Mouse (Mus musculus) heart, embryonic 13.5 days (tissue): ENCODE measurements around the gene Rinl. TPM values are rescaled to one million over a fixed set of nuclear protein-coding genes. Genes with fewer than 3 reads are reported as not detected.

Experiments used
- ATAC-seq: fragments of 200-750 bp; cut with Nextera tagmentation; 2 replicates; pipeline ENCODE4 v1.8.0; 2017; ENCODE audit warnings: moderate TSS enrichment; ENCODE audit not compliant: insufficient number of reproducible peaks, low FRiP score, low TSS enrichment; ENCODE audit errors: extremely low read depth
- H3K27ac ChIP-seq: fragments of 300-500 bp; sonication (generic); replicated peaks from 2 replicates; pipeline ENCODE4 v1.5.1; 2015; ENCODE audit warnings: moderate library complexity, mild to moderate bottlenecking, inconsistent platforms
- H3K27me3 ChIP-seq: fragments of 300-500 bp; sonication (generic); replicated peaks from 2 replicates; pipeline ENCODE4 v1.6.1; 2015; ENCODE audit warnings: mild to moderate bottlenecking, inconsistent platforms
- H3K36me3 ChIP-seq: fragments of 300-500 bp; sonication (generic); 2 replicates; pipeline ENCODE4 v1.6.1; 2015; ENCODE audit warnings: mild to moderate bottlenecking, inconsistent platforms
- H3K4me1 ChIP-seq: fragments of 300-500 bp; sonication (generic); 2 replicates; pipeline ENCODE4 v1.6.1; 2015; ENCODE audit warnings: inconsistent platforms
- H3K4me2 ChIP-seq: fragments of 300-500 bp; sonication (generic); 2 replicates; pipeline ENCODE4 v1.6.1; 2015; ENCODE audit warnings: inconsistent platforms, mild to moderate bottlenecking, moderate library complexity
- H3K4me3 ChIP-seq: fragments of 300-500 bp; sonication (generic); 2 replicates; pipeline ENCODE4 v1.5.1; 2015; ENCODE audit warnings: moderate library complexity, mild to moderate bottlenecking, inconsistent platforms
- H3K9ac ChIP-seq: fragments of 300-500 bp; sonication (generic); 2 replicates; pipeline ENCODE4 v1.6.1; 2015; ENCODE audit warnings: inconsistent platforms, mild to moderate bottlenecking, moderate library complexity
- H3K9me3 ChIP-seq: fragments of 300-500 bp; sonication (generic); 2 replicates; pipeline ENCODE4 v1.6.1; 2016; ENCODE audit warnings: inconsistent platforms
- WGBS: fragments of 180-500 bp; shearing (Covaris S2); methylation state at CpG from one replicate; pipeline ENCODE4 v1.1.7; 2015; ENCODE audit warnings: mixed read lengths; 5-methylcytosine and 5-hydroxymethylcytosine counted together
- polyA plus RNA-seq: library from polyadenylated mRNA; unstranded; fragments of >200 nt; fragmentation: Nextera tagmentation; extraction: Ambion mirVana; gene quantifications from 2 replicates; pipeline ENCODE4 v1.2.1, GENCODE M21; 2015

The Rinl gene
- polyA plus RNA-seq, 1 experiment from 2014 or later = 2.7 TPM

DNA sequence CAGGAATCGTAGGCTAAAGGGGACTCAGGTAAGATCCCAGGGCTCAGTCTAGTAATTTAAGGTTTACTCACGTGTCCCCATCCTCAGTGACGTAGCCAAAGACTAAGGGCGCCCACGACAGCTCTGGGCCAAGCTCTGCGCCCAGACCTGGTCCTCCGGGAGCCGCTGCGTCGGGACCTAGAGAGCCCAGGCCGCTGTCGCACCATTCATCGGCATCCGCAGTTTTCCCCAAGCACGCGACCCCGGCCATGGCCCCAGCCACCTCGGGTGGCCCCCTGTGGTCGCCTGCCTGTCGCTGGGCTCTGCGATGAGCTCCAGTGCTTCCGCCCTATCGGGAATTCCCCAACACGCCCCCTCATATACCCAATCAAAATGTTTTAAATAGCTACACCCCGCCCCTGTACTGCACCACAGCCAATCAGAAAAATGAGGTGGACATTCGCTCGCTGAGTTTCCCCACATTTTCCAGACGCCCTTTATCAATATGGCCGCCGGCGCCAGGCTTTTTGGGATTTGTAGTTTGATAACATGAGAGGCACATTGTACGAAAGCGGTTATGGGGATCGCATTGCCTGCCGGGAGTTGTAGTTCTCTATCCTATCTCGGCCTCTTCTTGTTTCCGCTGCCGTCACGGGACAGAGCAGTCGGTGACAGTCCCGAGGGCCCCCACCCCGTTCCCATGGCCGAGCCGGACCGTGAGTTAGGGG lies 22.4 kb upstream of the Rinl start, which contains the start of gene Sirt2:
Sirt2 (plus strand) TSS at position 563 of the 707 bp plus-strand sequence.
- Histone ChIP-seq H3K9me3 (no peaks in the 10 kb centered on the region), H3K4me2 (peak within 1 kb of the TSS; percentile 80), H3K4me3 (peak within 1 kb of the TSS; percentile 86), H3K27ac (0 out of 2 replicates have a peak within 1 kb of the TSS, but pooled peaks have one; percentile 24), H3K27me3 (no peaks in the 10 kb centered on the region), H3K36me3 (peaks cover 10% of the 10 kb centered on the region), H3K9ac (peak within 1 kb of the TSS; percentile 92), H3K4me1 (peaks cover 18% of the 10 kb centered on the region)
- ATAC-seq = peak; percentile 94
- 0% methylated on average over 45 of the region's 45 CpGs for WGBS

DNA sequence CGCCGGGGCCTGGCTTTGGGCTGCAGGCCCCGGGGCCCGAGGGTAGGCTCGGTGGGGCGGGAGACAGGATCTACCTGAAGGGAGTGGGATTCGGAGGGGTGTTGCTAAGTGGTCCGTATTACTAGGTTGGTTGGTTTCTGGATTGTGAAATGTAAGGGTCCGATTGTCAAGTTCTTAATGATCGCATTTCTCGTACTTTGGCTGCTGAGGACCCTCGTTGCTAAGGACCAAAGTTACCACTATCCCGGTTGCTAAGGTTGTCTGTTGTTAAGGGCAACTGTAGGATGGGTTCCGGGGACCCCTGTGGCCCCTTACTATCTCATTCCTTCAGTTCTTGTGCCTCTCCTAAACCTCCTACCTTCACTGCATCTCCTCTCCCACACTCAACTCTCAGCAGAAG lies 21.9 kb upstream of the Rinl start:
- Histone ChIP-seq H3K27ac (no peak overlapping the region), H3K4me2 (peak overlapping the region; percentile 80), H3K4me1 (peaks cover 18% of the 10 kb centered on the region), H3K9me3 (no peaks in the 10 kb centered on the region), H3K9ac (peak overlapping the region; percentile 92), H3K27me3 (no peaks in the 10 kb centered on the region), H3K4me3 (peak overlapping the region; percentile 86), H3K36me3 (peaks cover 6% of the 10 kb centered on the region)
- ATAC-seq = no peak
- 5% methylated on average over 14 of the region's 14 CpGs for WGBS

DNA sequence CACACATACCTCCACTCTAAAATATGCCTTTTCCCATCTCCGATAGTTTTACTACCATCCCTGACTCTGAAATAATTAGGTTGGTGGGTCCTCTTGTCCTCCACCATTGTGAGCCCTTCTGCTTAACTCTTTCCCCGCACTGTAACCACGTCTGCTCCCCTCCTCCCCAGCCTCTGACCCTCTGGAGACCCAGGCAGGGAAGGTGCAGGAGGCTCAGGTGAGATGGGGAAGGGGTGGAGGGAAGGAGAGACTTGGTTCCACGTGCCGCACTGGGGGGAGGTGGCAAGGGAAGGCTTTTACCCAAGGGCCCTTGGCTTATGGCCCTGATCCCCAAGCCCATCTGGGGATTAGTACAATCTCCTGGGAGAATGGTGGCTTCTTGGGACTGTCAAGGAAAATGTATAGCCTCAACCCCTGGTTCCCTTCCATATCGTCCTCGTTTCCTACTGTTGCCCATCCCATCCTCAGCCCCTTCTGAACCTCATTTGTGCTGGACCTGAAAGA lies 21.3 kb upstream of the Rinl start, which contains the start of gene Nfkbib:
Nfkbib (minus strand) TSS at position 51 of the 504 bp plus-strand sequence.
- Histone ChIP-seq H3K27me3 (no peaks in the 10 kb centered on the region), H3K4me3 (peak within 1 kb of the TSS; percentile 86), H3K4me2 (peak within 1 kb of the TSS; percentile 80), H3K4me1 (peaks cover 19% of the 10 kb centered on the region), H3K36me3 (peaks cover 8% of the 10 kb centered on the region; the same call in 1 of the 2 replicates), H3K9ac (peak within 1 kb of the TSS; percentile 92), H3K27ac (no peak within 1 kb of the TSS), H3K9me3 (no peaks in the 10 kb centered on the region)
- WGBS = 60% methylated on average over 7 of the region's 7 CpGs
- ATAC-seq = no peak

DNA sequence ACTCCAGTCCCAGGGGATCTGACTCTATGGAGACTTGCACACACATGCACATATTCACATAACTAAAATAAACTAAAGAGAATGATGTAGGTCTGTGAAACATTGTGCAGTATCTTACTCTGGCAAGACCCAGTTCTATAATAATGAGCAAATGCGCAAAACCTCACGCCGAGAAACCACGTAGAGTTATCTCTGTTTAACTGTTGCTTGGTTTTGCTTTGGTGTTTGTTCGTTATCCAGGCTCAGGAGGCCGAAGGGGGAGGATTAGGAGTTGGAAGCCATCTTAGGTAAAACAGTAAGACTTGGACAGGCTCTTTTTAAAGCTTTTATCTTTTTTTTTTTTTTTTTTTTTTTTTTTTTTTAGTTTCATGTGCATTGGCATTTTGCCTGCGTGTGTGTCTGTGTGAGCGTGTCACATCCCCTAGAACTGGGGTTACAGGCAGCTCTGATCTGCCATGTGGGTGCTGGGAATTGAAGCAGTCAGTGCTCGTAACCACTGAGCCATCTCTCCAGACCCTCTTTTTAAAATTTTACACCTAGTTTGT lies 19.3 kb upstream of the Rinl start:
- H3K4me2 ChIP-seq = no peak overlapping the region

DNA sequence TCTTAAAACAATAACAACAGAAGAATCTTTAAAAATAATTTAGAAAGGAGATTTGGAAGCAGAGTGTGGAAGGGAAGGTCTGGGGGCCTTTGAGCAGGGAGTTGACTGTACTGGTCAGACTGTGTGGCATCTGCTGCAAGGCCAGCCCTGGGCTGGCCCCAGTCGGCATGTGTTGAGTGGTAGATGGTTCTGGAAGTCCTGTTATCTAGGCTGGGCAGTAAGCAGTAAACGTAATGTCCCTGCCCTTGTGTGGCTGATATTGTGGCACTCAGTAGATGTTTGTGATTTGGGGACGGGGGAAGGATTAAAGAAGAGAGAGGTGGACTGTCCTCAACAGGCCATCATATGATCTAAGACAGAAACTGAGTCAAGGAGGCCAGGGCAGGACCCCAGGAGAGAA lies 18.5 kb upstream of the Rinl start:
- H3K4me1 ChIP-seq = peaks cover 25% of the 10 kb centered on the region
- H3K4me3 ChIP-seq = no peak overlapping the region
- no peak for ATAC-seq
- WGBS = 61% methylated on average over 3 of the region's 3 CpGs
- H3K27ac ChIP-seq = no peak overlapping the region
- H3K9ac ChIP-seq = no peak overlapping the region
- no peaks in the 10 kb centered on the region for H3K27me3 ChIP-seq
- H3K9me3 ChIP-seq = no peaks in the 10 kb centered on the region
- no peak overlapping the region for H3K4me2 ChIP-seq
- H3K36me3 ChIP-seq = peaks cover 18% of the 10 kb centered on the region

More for the DNA sequence above, 19.3 kb upstream of the Rinl start:
- H3K27me3 ChIP-seq = no peaks in the 10 kb centered on the region
- H3K9me3 ChIP-seq = no peaks in the 10 kb centered on the region
- H3K36me3 ChIP-seq = peaks cover 11% of the 10 kb centered on the region; the same call in 1 of the 2 replicates
- H3K27ac ChIP-seq = no peak overlapping the region
- peaks cover 26% of the 10 kb centered on the region for H3K4me1 ChIP-seq
- no peak overlapping the region for H3K4me3 ChIP-seq
- 89% methylated on average over 9 of the region's 9 CpGs for WGBS
- ATAC-seq = no peak
- no peak overlapping the region for H3K9ac ChIP-seq

DNA sequence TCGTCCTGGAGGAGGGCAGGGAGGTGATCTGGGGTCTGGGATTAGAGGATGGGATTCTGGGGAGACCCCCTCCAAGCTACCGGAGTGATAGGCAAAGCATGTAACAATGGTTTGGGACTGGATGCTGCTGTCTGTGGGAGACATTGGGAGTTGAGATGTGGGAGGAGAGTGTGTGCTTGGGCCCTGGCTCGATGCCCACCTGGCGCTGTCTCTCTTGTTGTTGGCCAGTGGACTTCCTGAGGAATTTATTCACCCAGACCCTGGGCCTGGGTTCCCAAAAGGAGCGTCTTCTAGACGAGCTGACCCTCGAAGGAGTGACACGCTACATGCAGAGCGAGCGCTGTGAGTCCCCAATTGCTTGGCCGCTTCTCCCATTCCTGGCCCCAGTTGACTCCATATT lies 16.9 kb upstream of the Rinl start:
- ATAC-seq = no peak
- no peaks in the 10 kb centered on the region for H3K9me3 ChIP-seq
- H3K4me1 ChIP-seq = peaks cover 18% of the 10 kb centered on the region
- peaks cover 28% of the 10 kb centered on the region for H3K36me3 ChIP-seq
- no peak overlapping the region for H3K9ac ChIP-seq
- no peak overlapping the region for H3K4me2 ChIP-seq
- H3K27me3 ChIP-seq = no peaks in the 10 kb centered on the region
- H3K4me3 ChIP-seq = no peak overlapping the region
- H3K27ac ChIP-seq = no peak overlapping the region
- WGBS = 85% methylated on average over 11 of the region's 11 CpGs

DNA sequence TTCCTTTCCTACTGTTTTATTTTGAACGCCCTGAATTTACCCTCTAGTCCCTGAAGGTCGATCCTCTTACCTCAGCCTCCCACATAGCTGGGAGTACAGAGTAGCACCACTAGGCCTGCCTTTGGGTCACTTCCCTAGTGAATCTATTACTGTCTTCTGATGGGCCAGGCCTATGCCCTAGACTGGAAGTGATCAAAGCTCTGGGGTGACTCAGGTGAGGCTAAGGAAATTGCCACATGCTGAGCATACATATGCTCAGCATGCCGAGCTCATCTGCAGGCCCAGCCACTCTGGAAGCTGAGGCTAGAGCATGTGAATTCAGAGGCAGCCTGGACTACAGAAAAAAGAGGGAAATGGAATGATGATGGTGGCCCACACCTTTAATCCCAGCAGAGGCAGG lies 15.6 kb upstream of the Rinl start:
- H3K4me2 ChIP-seq = no peak overlapping the region

DNA sequence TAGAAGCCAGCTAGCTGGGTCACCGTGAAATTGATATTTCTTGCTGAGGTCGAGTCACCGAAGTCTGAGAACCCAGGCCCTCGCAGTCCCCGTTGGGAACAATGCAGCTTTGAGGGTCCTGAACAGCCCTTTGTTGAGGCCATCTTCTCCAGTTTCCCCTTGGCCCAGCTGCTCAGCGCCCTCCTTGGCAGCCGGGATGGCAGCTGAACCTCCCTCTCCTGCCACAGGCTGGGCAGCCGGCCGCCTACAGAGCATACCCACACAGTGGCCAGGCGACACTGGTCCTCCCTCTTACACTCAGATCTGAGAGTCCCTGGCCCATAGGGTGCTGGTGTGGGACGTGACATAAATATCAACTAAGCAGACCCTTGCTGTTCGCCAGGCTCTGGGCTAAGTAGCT lies 14.6 kb upstream of the Rinl start:
- H3K9me3 ChIP-seq = no peaks in the 10 kb centered on the region
- WGBS = 81% methylated on average over 12 of the region's 12 CpGs
- peaks cover 33% of the 10 kb centered on the region for H3K36me3 ChIP-seq
- H3K9ac ChIP-seq = no peak overlapping the region
- no peak overlapping the region for H3K27ac ChIP-seq
- H3K4me2 ChIP-seq = no peak overlapping the region
- no peak for ATAC-seq
- peaks cover 8% of the 10 kb centered on the region for H3K4me1 ChIP-seq
- H3K4me3 ChIP-seq = no peak overlapping the region
- H3K27me3 ChIP-seq = no peaks in the 10 kb centered on the region

More for the DNA sequence above, 15.6 kb upstream of the Rinl start:
- no peaks in the 10 kb centered on the region for H3K27me3 ChIP-seq
- H3K27ac ChIP-seq = 0 out of 2 replicates have a peak overlapping the region, but pooled peaks have one; percentile 8
- peaks cover 33% of the 10 kb centered on the region for H3K36me3 ChIP-seq
- 58% methylated on average over 3 of the region's 3 CpGs for WGBS
- H3K9me3 ChIP-seq = no peaks in the 10 kb centered on the region
- ATAC-seq = no peak
- H3K4me3 ChIP-seq = no peak overlapping the region
- 0 out of 2 replicates have a peak overlapping the region, but pooled peaks have one; percentile 40 for H3K9ac ChIP-seq
- H3K4me1 ChIP-seq = peaks cover 8% of the 10 kb centered on the region

DNA sequence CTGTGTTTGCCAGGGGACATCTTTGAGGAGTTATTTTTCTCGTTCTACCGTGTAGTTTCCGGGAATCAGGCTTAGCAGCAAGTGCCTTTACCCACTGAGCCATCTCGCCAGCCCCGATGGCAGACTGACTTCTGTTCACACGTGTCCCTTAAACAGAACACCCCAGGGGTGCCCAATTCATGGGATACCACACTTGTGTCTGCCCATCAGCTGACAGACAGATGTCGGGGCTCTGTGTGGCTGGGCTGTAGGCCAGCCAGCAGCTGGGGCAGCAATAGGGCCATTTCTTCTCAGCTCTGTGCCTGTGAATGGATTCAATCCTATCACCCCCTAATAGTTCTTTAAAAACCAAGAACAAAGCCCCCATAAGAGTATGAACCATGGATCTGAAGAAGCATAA lies 13.6 kb upstream of the Rinl start:
- WGBS = 85% methylated on average over 7 of the region's 7 CpGs
- Histone ChIP-seq H3K27me3 (no peaks in the 10 kb centered on the region), H3K4me3 (no peak overlapping the region), H3K27ac (no peak overlapping the region), H3K36me3 (peaks cover 33% of the 10 kb centered on the region), H3K9ac (no peak overlapping the region), H3K9me3 (no peaks in the 10 kb centered on the region), H3K4me1 (peaks cover 9% of the 10 kb centered on the region), H3K4me2 (no peak overlapping the region)
- ATAC-seq = no peak

DNA sequence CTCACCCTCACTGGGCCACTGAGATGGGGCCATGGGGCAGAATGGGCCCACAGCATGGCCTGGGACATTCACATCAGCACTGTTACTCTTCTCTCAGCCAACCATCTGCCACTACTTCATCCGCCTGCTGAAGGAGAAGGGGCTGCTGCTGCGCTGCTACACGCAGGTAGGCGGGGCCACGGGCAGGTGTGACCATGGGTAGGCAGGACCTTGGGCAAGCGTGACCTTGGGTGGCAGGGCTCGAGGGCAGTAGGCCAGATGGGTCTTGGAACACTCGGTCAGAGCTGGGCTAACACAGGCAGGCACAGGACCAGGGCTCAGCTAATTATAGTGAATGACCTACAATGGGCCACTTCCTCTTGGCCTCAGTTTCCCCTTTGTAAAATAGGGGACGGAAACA lies 9.9 kb upstream of the Rinl start:
- no peak overlapping the region for H3K9ac ChIP-seq
- no peak overlapping the region for H3K4me2 ChIP-seq
- H3K36me3 ChIP-seq = peaks cover 36% of the 10 kb centered on the region
- ATAC-seq = no peak
- H3K27ac ChIP-seq = no peak overlapping the region
- H3K4me3 ChIP-seq = no peak overlapping the region
- no peaks in the 10 kb centered on the region for H3K9me3 ChIP-seq
- peaks cover 22% of the 10 kb centered on the region for H3K4me1 ChIP-seq
- no peaks in the 10 kb centered on the region for H3K27me3 ChIP-seq
- WGBS = 80% methylated on average over 9 of the region's 9 CpGs

DNA sequence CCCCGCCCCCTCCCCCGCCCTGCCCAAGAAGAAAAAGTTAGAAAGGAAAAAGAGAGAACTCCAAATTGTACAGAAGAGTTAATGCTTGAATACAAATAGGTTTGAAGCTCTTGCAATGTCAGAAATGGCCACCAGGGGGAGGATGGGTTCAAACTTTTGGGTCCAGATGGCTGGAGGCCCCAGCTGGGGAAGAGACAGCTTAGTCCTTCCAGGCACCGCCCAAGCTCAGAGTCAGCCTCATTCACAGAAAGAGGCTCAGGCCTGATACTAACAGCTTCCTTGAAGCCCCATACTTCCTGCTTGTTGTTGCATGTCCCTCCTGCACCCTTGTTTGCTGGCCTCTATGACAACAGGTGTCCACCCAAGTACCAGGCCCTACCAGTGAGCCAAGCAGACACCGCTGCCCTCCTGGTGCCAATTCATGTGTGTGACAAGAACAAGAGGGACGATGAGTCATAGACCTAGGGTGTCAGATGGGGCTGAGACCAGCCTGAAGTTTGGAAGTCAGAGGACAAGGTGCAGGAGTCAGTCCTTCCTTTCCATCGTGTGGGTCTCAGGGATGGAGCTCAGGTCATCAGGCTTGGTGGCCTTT lies 8.6 kb upstream of the Rinl start:
- WGBS = 46% methylated on average over 6 of the region's 6 CpGs
- peak overlapping the region; percentile 53; the same call in 1 of the 2 replicates for H3K27ac ChIP-seq
- H3K9ac ChIP-seq = peak overlapping the region; percentile 73
- no peak overlapping the region for H3K4me3 ChIP-seq
- ATAC-seq = no peak
- peaks cover 22% of the 10 kb centered on the region for H3K4me1 ChIP-seq
- H3K9me3 ChIP-seq = no peaks in the 10 kb centered on the region
- H3K4me2 ChIP-seq = no peak overlapping the region
- no peaks in the 10 kb centered on the region for H3K27me3 ChIP-seq
- peaks cover 40% of the 10 kb centered on the region for H3K36me3 ChIP-seq
